Mouse (Mus musculus): ENCODE results near the gene Ccdc158. TPM values are rescaled to one million over a fixed set of nuclear protein-coding genes. Genes with fewer than 3 reads are reported as not detected.

Ccdc158 gene
- total and polyA plus RNA-seq, 3 experiments: 0.11 to 0.31 (median 0.26) TPM

- DNase-seq: peak; percentile 85
Observed at GRCm38 (mm10) chr5:92602691-92603690, 72.1 kb downstream of the Ccdc158 start, which contains the start of gene Stbd1. Gene Stbd1, plus strand, starts transcription at chr5:92603041.

GRCm38 (mm10) chr5:92599030-92599429 lies 76.0 kb downstream of the Ccdc158 start:
- DNase-seq: peak; percentile 83

GRCm38 (mm10) chr5:92596865-92597264 lies 78.2 kb downstream of the Ccdc158 start:
- DNase-seq: no peak

- DNase-seq: no peak
Observed at GRCm38 (mm10) chr5:92595026-92595425, 80.0 kb downstream of the Ccdc158 start.

DNA sequence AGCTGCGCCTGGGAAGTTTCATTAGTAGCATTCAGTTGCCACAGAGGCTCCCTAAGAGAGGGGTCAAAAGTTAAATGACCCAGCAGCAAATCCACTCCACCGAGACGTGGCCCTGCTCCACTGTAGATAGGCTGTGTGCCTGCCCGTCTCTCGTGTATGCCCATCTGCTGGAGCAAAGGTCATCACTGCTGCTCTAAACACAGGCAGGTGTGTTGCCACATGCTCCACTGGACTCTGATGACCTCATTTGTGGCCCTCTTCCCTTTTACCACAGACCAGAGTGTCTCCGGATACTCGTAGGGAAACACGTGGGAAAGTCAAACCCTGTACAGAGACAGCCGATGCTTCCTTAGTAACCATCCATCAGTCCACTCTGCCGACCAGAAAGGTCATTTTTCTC lies 89.1 kb downstream of the Ccdc158 start:
- DNase-seq: peak; percentile 13

DNA sequence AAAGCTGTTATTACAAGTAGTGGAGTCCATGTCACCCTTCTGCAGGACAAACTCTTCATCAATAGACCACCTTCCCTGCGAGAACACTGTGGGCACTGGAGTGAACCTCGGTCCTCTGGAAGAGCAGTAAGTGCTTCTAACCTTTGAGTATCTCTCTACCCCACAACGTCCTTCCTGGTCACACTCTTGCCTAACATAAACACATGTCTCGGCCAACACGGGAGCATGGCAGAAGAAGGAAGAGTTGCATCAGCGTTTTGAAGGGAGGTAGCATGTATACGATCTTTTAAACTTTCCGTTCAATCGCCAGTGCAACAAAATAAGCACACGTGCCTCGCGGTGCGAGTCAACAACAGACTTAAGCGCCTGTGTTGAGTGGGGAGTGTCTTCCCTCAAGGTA lies 95.5 kb downstream of the Ccdc158 start:
- no peak for DNase-seq

GRCm38 (mm10) chr5:92571232-92571631 lies 103.8 kb downstream of the Ccdc158 start:
- no peak for DNase-seq

DNA sequence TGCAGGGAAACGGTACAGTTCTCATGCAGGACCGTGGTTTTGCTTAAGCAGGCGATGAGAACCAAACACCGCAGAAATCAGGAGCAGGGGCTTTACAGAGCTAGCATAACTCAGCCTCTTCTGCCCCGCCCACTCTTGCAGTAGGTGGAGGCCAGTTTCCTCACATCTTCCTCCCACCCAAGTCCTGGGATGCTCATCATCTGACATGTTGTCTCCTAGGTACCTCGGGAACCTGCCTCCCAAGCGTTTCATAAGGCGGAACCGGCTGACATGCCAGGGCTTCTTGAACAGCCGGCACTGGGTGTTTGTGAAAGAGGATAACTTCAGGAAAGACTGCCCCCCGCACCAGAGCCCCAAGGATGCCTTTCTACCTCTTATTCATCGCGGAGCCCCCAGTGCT lies 113.1 kb downstream of the Ccdc158 start:
- no peak for DNase-seq

DNA sequence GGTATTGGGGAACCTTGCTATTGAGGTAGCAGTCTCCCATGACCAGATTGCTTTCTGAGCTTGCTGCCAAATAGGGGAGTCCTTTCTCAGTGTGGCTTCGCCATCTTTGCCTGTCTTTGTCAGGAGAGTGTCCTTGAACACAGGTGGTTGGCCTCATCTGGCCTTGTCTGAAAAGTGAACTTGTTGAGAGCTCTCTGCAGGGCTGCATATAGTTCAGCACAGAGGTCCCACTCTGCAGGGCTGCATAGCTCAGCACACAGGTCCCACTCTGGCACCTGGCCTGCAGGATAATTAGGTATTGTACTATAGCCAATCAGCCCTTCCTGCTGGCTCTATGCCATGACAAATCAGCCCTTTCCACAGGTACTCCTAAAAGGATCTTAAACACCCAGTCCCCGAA lies 114.9 kb downstream of the Ccdc158 start:
- no peak for DNase-seq

Other genes with a start within 250 kb of the Ccdc158 start
- gene Nup54, start 240.1 kb downstream of the Ccdc158 start, total RNA-seq (2021): 10 to 100 TPM; 27.3 to 29.3 TPM
- 4.5 and 7.0 TPM in 2 replicates for gene Nup54, start 240.1 kb downstream of the Ccdc158 start, polyA plus RNA-seq (2012; rRNA removed)
- gene Scarb2, start 168.4 kb downstream of the Ccdc158 start, total RNA-seq (2021): 10 to 100 TPM; 58.7 to 79.0 TPM
- gene Scarb2, start 168.4 kb downstream of the Ccdc158 start, polyA plus RNA-seq (2012; rRNA removed): 18.1 and 19.6 TPM in 2 replicates
- not detected for gene Fam47e, start 120.2 kb downstream of the Ccdc158 start, total RNA-seq (2021)
- gene Fam47e, start 120.2 kb downstream of the Ccdc158 start, polyA plus RNA-seq (2012; rRNA removed): not detected in 2 replicates
- 1 to 10 TPM; 5.0 to 5.6 TPM for gene Stbd1, start 72.2 kb downstream of the Ccdc158 start, total RNA-seq (2021)
- 2.4 TPM in 2 replicates for gene Stbd1, start 72.2 kb downstream of the Ccdc158 start, polyA plus RNA-seq (2012; rRNA removed)
- 1 to 10 TPM; 6.4 to 7.8 TPM for gene Shroom3, start 8.2 kb upstream of the Ccdc158 start, total RNA-seq (2021)
- 3.8 and 5.1 TPM in 2 replicates for gene Shroom3, start 8.2 kb upstream of the Ccdc158 start, polyA plus RNA-seq (2012; rRNA removed)